Mouse (Mus musculus): ENCODE results near the gene Pklr. TPM values are rescaled to one million over a fixed set of nuclear protein-coding genes. Genes with fewer than 3 reads are reported as not detected.

The Pklr gene
- polyA plus RNA-seq, 2 experiments, result 0.14 to 0.50 TPM

- Histone ChIP-seq H3K9ac (ENCODE audit: low read depth, low read length, severe bottlenecking) (0 out of 2 replicates have a peak overlapping the region, but pooled peaks have one; percentile 5), H3K27ac (replicated peaks; ENCODE audit: low read depth, low read length) (no peak overlapping the region), H3K36me3 (ENCODE audit: control insufficient read depth, insufficient read depth, low read length) (peaks cover 64% of the 10 kb centered on the region), H3K9me3 (ENCODE audit: control insufficient read depth, low read length) (no peaks in the 10 kb centered on the region), H3K4me3 (replicated peaks; ENCODE audit: low read length) (no peak overlapping the region), H3K4me2 (replicated peaks; ENCODE audit: low read depth, low read length, severe bottlenecking) (no peak overlapping the region), H3K4me1 (ENCODE audit: control insufficient read depth, insufficient read depth, low read length) (peaks cover 15% of the 10 kb centered on the region), H3K27me3 (ENCODE audit: control insufficient read depth, insufficient read depth, low read length) (no peaks in the 10 kb centered on the region)
- DNase-seq (ENCODE audit: low spot score) (no peak), ATAC-seq (ENCODE audit: low FRiP score, low read depth) (no peak)
- no peak for TF ChIP-seq POLR2A (IDR thresholded peaks at IDR 0.05; ENCODE audit: borderline replicate concordance, extremely low read depth, insufficient read depth, insufficient read length)
- 87% methylated on average over 11 of the region's 11 CpGs for WGBS
Measured at GRCm38 (mm10) chr3:89179056-89179455, 43.1 kb downstream of the Pklr start.

DNA sequence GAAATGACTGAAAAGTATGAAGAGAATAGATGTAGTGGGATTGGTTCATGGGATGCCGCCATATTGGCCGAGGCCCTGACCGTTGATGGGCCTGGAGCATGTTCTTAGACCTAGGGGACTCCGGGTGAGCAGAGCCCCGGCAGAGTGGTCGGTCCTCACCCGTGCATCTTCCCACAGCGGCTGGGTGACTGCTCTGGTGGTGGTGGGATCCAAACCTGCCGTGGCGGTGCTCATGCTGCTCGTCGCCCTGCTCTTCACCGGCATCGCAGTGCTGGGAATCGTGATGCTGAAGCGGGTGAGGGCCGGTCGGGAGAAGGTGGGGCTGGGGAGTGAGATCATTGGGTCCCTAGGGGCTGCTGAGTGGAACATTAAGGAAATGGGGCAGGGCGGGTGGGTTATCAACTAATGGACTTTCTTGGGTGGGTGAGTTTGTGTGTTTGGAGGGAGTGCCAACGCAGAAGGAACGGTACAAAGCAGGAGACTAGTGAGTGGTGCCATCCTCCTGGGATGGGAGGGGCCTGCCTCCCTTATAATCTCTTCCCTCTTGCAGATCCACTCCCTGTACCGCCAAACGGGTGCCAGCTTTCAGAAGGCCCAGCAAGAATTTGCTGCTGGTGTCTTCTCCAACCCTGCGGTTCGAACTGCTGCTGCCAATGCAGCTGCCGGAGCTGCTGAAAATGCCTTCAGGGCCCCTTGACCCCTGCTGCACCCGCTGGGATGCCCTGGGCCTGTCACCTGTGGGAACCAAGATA, 46.0 kb downstream of the Pklr start:
- no peak for DNase-seq (ENCODE audit: low spot score)
- H3K4me1 ChIP-seq (ENCODE audit: control insufficient read depth, insufficient read depth, low read length), result peaks cover 31% of the 10 kb centered on the region
- no peaks in the 10 kb centered on the region for H3K9me3 ChIP-seq (ENCODE audit: control insufficient read depth, low read length)

DNA sequence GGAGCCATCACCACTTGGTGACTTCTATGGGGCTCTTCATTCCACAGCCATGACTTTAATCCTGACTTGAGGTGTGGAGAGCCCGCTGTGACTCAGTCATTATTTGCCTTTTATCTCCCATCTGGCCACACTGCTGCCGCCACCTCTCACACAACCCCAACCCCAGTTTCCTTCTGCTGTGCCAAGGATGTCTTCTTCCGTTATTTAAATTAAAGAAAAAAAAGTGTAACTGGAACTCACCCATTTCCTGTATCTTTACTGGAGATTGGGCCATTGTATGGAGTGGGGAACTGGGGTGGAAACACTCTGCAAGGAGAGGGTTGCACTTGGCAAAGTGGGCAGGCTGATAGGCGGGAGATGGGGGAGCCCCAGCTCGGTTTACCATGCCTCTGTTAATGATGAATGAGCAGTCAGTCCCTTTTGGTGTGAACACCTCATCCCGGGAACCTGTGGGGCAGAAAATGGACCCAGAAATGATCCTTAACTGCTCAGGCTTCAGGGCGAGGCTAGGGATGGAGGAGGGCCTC, 46.7 kb downstream of the Pklr start:
- peaks cover 44% of the 10 kb centered on the region for H3K36me3 ChIP-seq (ENCODE audit: control insufficient read depth, insufficient read depth, low read length)
- ATAC-seq (ENCODE audit: low FRiP score, low read depth), result no peak
- H3K27ac ChIP-seq (replicated peaks; ENCODE audit: low read depth, low read length), result no peak overlapping the region
- 47% methylated on average over 7 of the region's 7 CpGs for WGBS
- H3K27me3 ChIP-seq (ENCODE audit: control insufficient read depth, insufficient read depth, low read length), result no peaks in the 10 kb centered on the region
- H3K4me2 ChIP-seq (replicated peaks; ENCODE audit: low read depth, low read length, severe bottlenecking), result peak overlapping the region; percentile 92
- no peak for TF ChIP-seq POLR2A (IDR thresholded peaks at IDR 0.05; ENCODE audit: borderline replicate concordance, extremely low read depth, insufficient read depth, insufficient read length)
- H3K9ac ChIP-seq (ENCODE audit: low read depth, low read length, severe bottlenecking), result no peak overlapping the region
- no peak for DNase-seq (ENCODE audit: low spot score)
- H3K4me1 ChIP-seq (ENCODE audit: control insufficient read depth, insufficient read depth, low read length), result peaks cover 31% of the 10 kb centered on the region
- no peaks in the 10 kb centered on the region for H3K9me3 ChIP-seq (ENCODE audit: control insufficient read depth, low read length)
- peak overlapping the region; percentile 68 for H3K4me3 ChIP-seq (replicated peaks; ENCODE audit: low read length)

More for the DNA sequence above, 46.0 kb downstream of the Pklr start:
- H3K27ac ChIP-seq (replicated peaks; ENCODE audit: low read depth, low read length), result no peak overlapping the region
- WGBS, result 88% methylated on average over 27 of the region's 27 CpGs
- no peak overlapping the region for H3K9ac ChIP-seq (ENCODE audit: low read depth, low read length, severe bottlenecking)
- H3K4me3 ChIP-seq (replicated peaks; ENCODE audit: low read length), result no peak overlapping the region
- no peak for ATAC-seq (ENCODE audit: low FRiP score, low read depth)
- peaks cover 37% of the 10 kb centered on the region for H3K36me3 ChIP-seq (ENCODE audit: control insufficient read depth, insufficient read depth, low read length)
- H3K4me2 ChIP-seq (replicated peaks; ENCODE audit: low read depth, low read length, severe bottlenecking), result no peak overlapping the region
- no peak for TF ChIP-seq POLR2A (IDR thresholded peaks at IDR 0.05; ENCODE audit: borderline replicate concordance, extremely low read depth, insufficient read depth, insufficient read length)
- no peaks in the 10 kb centered on the region for H3K27me3 ChIP-seq (ENCODE audit: control insufficient read depth, insufficient read depth, low read length)

DNA sequence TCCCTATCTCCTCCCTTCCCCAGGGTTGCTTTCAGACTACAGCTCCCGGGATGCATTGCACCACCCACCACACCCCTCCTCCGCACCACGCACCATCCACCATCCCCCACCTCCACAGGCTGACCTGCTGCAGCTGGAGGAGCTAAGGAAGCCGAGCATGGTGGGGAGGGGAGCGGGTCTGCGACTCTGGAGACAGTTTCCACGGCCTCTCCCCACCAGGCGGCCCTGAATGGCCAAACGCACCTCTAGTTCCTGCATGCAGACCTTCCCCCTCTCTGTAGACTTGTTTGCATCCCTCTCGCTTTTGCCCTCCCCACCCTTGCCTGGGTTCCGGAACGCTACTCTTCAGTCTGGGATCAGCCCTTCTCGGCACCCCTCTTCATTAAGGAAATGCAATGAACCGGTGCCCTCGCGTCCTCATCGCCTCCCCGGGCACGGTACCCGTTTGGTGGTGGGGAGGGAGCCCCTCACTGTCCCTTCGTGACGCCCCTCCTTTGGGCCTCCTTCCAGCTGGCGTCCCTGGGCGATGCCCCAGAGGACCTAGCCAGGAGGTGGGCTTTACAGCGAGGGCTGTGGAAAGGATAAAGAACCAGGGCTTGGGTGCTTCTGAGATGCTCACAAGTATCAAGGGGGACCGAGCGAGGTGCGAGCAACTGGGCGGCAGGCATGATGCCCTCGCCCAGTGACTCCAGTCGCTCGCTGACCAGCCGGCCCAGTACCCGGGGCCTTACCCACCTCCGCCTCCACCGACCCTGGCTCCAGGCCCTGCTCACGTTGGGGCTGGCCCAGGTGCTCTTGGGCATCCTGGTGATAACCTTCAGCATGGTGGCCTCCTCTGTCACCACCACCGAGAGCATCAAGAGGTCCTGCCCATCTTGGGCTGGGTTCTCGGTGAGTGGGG, 47.4 kb downstream of the Pklr start, which contains the start of gene Fam189b:
Gene Fam189b (plus strand): TSS at position 86 of the 901 bp plus-strand sequence.
- TF ChIP-seq POLR2A (IDR thresholded peaks at IDR 0.05; ENCODE audit: borderline replicate concordance, extremely low read depth, insufficient read depth, insufficient read length), result peak; percentile 86; the same call in 1 of the 2 replicates
- H3K27ac ChIP-seq (replicated peaks; ENCODE audit: low read depth, low read length), result peak within 1 kb of the TSS; percentile 83
- peak within 1 kb of the TSS; percentile 68 for H3K4me3 ChIP-seq (replicated peaks; ENCODE audit: low read length)
- DNase-seq (ENCODE audit: low spot score) (peak; percentile 85), ATAC-seq (ENCODE audit: low FRiP score, low read depth) (peak; percentile 94)
- peaks cover 28% of the 10 kb centered on the region for H3K4me1 ChIP-seq (ENCODE audit: control insufficient read depth, insufficient read depth, low read length)
- H3K36me3 ChIP-seq (ENCODE audit: control insufficient read depth, insufficient read depth, low read length), result peaks cover 51% of the 10 kb centered on the region
- no peaks in the 10 kb centered on the region for H3K27me3 ChIP-seq (ENCODE audit: control insufficient read depth, insufficient read depth, low read length)
- 3% methylated on average over 39 of the region's 39 CpGs for WGBS
- H3K9me3 ChIP-seq (ENCODE audit: control insufficient read depth, low read length), result no peaks in the 10 kb centered on the region
- H3K9ac ChIP-seq (ENCODE audit: low read depth, low read length, severe bottlenecking), result peak within 1 kb of the TSS; percentile 85
- H3K4me2 ChIP-seq (replicated peaks; ENCODE audit: low read depth, low read length, severe bottlenecking), result peak within 1 kb of the TSS; percentile 92

DNA sequence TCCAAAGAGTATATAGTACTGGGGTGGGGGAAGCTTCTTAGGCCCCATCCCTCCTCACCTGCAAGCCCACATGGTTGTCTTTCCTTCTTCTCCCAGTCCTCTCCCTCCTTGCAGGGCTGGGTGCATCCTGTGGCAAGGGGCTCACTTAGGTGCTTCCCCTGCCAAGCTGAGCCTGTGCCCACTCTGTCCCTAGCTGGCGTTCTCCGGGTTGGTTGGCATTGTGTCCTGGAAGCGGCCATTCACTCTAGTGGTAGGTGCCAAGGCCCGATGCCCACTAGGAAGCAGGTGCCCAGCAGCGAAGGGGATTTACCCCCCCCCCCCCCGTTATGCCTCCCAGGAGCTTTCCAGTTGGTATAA, 48.0 kb downstream of the Pklr start:
- WGBS, result 82% methylated on average over 5 of the region's 6 CpGs
- no peak for TF ChIP-seq POLR2A (IDR thresholded peaks at IDR 0.05; ENCODE audit: borderline replicate concordance, extremely low read depth, insufficient read depth, insufficient read length)

More for the DNA sequence above, 48.0 kb downstream of the Pklr start:
- Histone ChIP-seq H3K4me1 (ENCODE audit: control insufficient read depth, insufficient read depth, low read length) (peaks cover 23% of the 10 kb centered on the region), H3K4me2 (replicated peaks; ENCODE audit: low read depth, low read length, severe bottlenecking) (peak overlapping the region; percentile 92), H3K36me3 (ENCODE audit: control insufficient read depth, insufficient read depth, low read length) (peaks cover 57% of the 10 kb centered on the region), H3K4me3 (replicated peaks; ENCODE audit: low read length) (peak overlapping the region; percentile 68), H3K9me3 (ENCODE audit: control insufficient read depth, low read length) (no peaks in the 10 kb centered on the region), H3K27me3 (ENCODE audit: control insufficient read depth, insufficient read depth, low read length) (no peaks in the 10 kb centered on the region), H3K9ac (ENCODE audit: low read depth, low read length, severe bottlenecking) (peak overlapping the region; percentile 85), H3K27ac (replicated peaks; ENCODE audit: low read depth, low read length) (no peak overlapping the region)
- ATAC-seq (ENCODE audit: low FRiP score, low read depth) (no peak), DNase-seq (ENCODE audit: low spot score) (no peak)

Measured in limb, embryonic 14.5 days (tissue).